Mouse (Mus musculus) cortical plate, adult 2 months (tissue): Measurements from ENCODE around the gene Sgms2.

Experiments
- CTCF ChIP-seq: fragments of 200-500 bp; IDR thresholded peaks from 2 replicates; pipeline ENCODE4 v1.5.1; 2011; ENCODE audit warnings: mild to moderate bottlenecking, control low read depth, low read length; ENCODE audit not compliant: insufficient read depth; ENCODE audit errors: extremely low read depth
- POLR2A ChIP-seq: fragments of 200-500 bp; IDR thresholded peaks from 2 replicates; pipeline ENCODE4 v1.6.1; 2011; ENCODE audit warnings: mild to moderate bottlenecking, low read length, control low read depth; ENCODE audit not compliant: insufficient read depth; ENCODE audit errors: extremely low read depth

DNA sequence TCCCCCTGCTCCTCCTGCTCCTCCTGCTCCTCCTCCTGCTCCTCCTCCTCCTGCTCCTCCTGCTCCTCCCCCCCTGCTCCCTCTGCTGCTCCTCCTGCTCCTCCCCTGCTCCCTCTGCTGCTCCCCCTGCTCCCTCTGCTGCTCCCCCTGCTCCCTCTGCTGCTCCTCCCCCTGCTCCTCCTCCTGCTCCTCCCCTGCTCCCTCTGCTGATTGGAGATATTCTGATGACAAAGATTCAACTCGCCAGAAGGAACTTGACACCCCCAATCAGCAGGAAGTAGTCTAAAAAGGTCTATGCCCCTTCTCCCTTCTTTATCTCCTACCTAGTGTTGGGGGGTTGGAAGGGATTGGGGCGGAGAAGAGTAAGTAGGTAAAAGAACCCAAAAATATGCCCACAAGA lies 173.0 kb downstream of the Sgms2 start:
- no peak for TF ChIP-seq CTCF
- TF ChIP-seq POLR2A = no peak
